Mouse (Mus musculus) ES-Bruce4 (cell line): Measurements from ENCODE around the gene B4galt2.

Experiments used
- CTCF ChIP-seq: IDR thresholded peaks from one replicate; pipeline ENCODE4 v1.8.1; 2011; ENCODE audit warnings: low read depth, low read length
- EP300 ChIP-seq: IDR thresholded peaks from 2 replicates; pipeline ENCODE4 v1.6.1; 2011; ENCODE audit warnings: low read depth, low read length; ENCODE audit not compliant: insufficient read depth
- POLR2A ChIP-seq: IDR thresholded peaks from one replicate; pipeline ENCODE4 v1.8.1; 2011; ENCODE audit warnings: low read length; ENCODE audit not compliant: insufficient read depth

DNA sequence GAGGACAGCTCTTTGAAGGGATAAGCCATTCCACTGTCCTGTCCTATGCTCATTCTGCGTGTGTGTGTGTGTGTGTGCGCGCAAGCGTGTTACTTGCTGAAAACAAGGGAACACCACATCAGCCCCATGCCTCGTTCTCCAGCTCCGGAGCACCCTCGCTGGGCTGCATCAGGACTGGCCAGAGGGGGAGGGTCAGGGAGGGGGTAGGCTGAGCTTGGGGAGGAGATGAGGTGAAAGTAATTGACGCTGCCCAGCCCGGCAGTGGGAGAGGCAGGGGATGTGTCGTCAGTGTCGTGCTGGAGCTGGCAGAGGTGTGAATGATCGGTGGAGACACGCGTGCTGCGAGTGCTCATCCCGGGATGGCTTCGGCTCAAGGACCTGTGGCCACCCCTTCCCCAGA lies 34.2 kb downstream of the B4galt2 start:
- TF ChIP-seq CTCF (no peak), EP300 (no peak), POLR2A (no peak)
